Mouse (Mus musculus) CH12.LX (cell line): ENCODE measurements around the gene Ifit2. TPM values are rescaled to one million over a fixed set of nuclear protein-coding genes. Genes with fewer than 3 reads are reported as not detected.

Experiments
- DNase-seq: peaks from one replicate; pipeline ENCODE4 v3.0.0-alpha.2; 2013; ENCODE audit errors: extremely low read depth
- H3K27ac ChIP-seq: 2 replicates; pipeline ENCODE4 v1.5.1; 2012; ENCODE audit warnings: low read depth, mild to moderate bottlenecking, control low read depth, moderate library complexity; ENCODE audit not compliant: insufficient read depth
- H3K27me3 ChIP-seq: replicated peaks from 2 replicates; pipeline ENCODE3; 2012; ENCODE audit warnings: inconsistent platforms
- H3K36me3 ChIP-seq, 2 experiments: replicated peaks in 1 of 2; 2 replicates each; pipeline versions ENCODE3 to v1.6.1; 2012; ENCODE audit warnings: inconsistent platforms in 1 of 2, low read length in 1 of 2, mild to moderate bottlenecking in 1 of 2, mixed read lengths in 1 of 2, moderate library complexity in 1 of 2; ENCODE audit not compliant: control insufficient read depth in 1 of 2, insufficient read depth in 1 of 2
- H3K4me1 ChIP-seq, 2 experiments: 2 replicates each; pipeline ENCODE4 v1.6.1; 2012; ENCODE audit warnings: inconsistent platforms in 1 of 2, moderate library complexity in 1 of 2; ENCODE audit not compliant: insufficient read depth in 2 of 2, control insufficient read depth in 1 of 2
- H3K4me2 ChIP-seq: 2 replicates; pipeline ENCODE4 v1.6.1; 2012; ENCODE audit warnings: low read depth, mild to moderate bottlenecking, control low read depth; ENCODE audit not compliant: poor library complexity, insufficient read depth, severe bottlenecking
- H3K4me3 ChIP-seq, 3 experiments: fragments of 150-350 bp in 1 of 3; sonication (generic) in 1 of 3; replicated peaks in 1 of 3; 2 replicates each; pipeline versions ENCODE3 to v1.5.1; 2011 to 2012; ENCODE audit warnings: low read depth in 2 of 3, low read length in 2 of 3, mild to moderate bottlenecking in 2 of 3, moderate library complexity in 2 of 3, control low read depth in 1 of 3, improper control_type of control experiment in 1 of 3, inconsistent platforms in 1 of 3, mixed read lengths in 1 of 3; ENCODE audit not compliant: poor library complexity in 1 of 3
- H3K79me2 ChIP-seq: replicated peaks from 2 replicates; pipeline ENCODE4 v1.6.1; 2012; ENCODE audit warnings: mild to moderate bottlenecking, moderate library complexity; ENCODE audit not compliant: control insufficient read depth, poor library complexity, insufficient read depth, severe bottlenecking; ENCODE audit errors: extremely low read depth
- H3K9ac ChIP-seq: 2 replicates; pipeline ENCODE4 v1.6.1; 2012; ENCODE audit warnings: low read depth, mild to moderate bottlenecking, control low read depth, moderate library complexity; ENCODE audit not compliant: insufficient read depth
- H3K9me3 ChIP-seq: replicated peaks from 2 replicates; pipeline ENCODE3; 2012; ENCODE audit warnings: low read length, inconsistent platforms, mixed read lengths
- BHLHE40 ChIP-seq: IDR thresholded peaks from 2 replicates; pipeline ENCODE4 v1.6.1; 2011; ENCODE audit warnings: mild to moderate bottlenecking, low read depth, low read length, improper control_type of control experiment
- CHD2 ChIP-seq: IDR thresholded peaks from 2 replicates; pipeline ENCODE4 v1.6.1; 2011; ENCODE audit warnings: low read length, improper control_type of control experiment
- CTCF ChIP-seq, 2 experiments: IDR thresholded peaks in 1 of 2; conservative IDR thresholded peaks in 1 of 2; 2 replicates each; pipeline ENCODE4 v1.5.1; 2011 to 2012; ENCODE audit warnings: low read depth in 2 of 2, low read length in 2 of 2, improper control_type of control experiment in 1 of 2, inconsistent platforms in 1 of 2, mild to moderate bottlenecking in 1 of 2, moderate library complexity in 1 of 2
- E2F4 ChIP-seq: IDR thresholded peaks from 2 replicates; pipeline ENCODE4 v1.6.1; 2011; ENCODE audit warnings: low read depth, low read length, improper control_type of control experiment; ENCODE audit not compliant: insufficient replicate concordance
- EP300 ChIP-seq: IDR thresholded peaks from 2 replicates; pipeline ENCODE4 v1.6.1; 2011; ENCODE audit warnings: low read length, improper control_type of control experiment
- HCFC1 ChIP-seq: IDR thresholded peaks from 2 replicates; pipeline ENCODE4 v1.6.1; 2012; ENCODE audit warnings: low read depth, mild to moderate bottlenecking, inconsistent platforms, low read length, improper control_type of control experiment
- JUN ChIP-seq: IDR thresholded peaks from 2 replicates; pipeline ENCODE4 v1.6.1; 2011; ENCODE audit warnings: low read depth, mild to moderate bottlenecking, low read length, improper control_type of control experiment, moderate library complexity; ENCODE audit not compliant: insufficient read depth
- JUND ChIP-seq: conservative IDR thresholded peaks from 2 replicates; pipeline ENCODE4 v1.6.1; 2011; ENCODE audit warnings: low read depth, low read length, improper control_type of control experiment
- MAFK ChIP-seq: IDR thresholded peaks from 2 replicates; pipeline ENCODE4 v1.6.1; 2011; ENCODE audit warnings: low read length, improper control_type of control experiment; ENCODE audit not compliant: insufficient replicate concordance
- MAZ ChIP-seq: IDR thresholded peaks from 2 replicates; pipeline ENCODE4 v1.6.1; 2012; ENCODE audit warnings: low read depth, mild to moderate bottlenecking, inconsistent platforms, low read length, improper control_type of control experiment, moderate library complexity
- MEF2A ChIP-seq: IDR thresholded peaks from 2 replicates; pipeline ENCODE4 v1.6.1; 2014; ENCODE audit warnings: low read depth, mild to moderate bottlenecking, inconsistent platforms, low read length, improper control_type of control experiment, borderline replicate concordance
- MXI1 ChIP-seq: IDR thresholded peaks from 2 replicates; pipeline ENCODE4 v1.6.1; 2011; ENCODE audit warnings: mild to moderate bottlenecking, low read depth, low read length, improper control_type of control experiment
- NELFE ChIP-seq: IDR thresholded peaks from 2 replicates; pipeline ENCODE4 v1.6.1; 2011; ENCODE audit warnings: low read depth, low read length, improper control_type of control experiment
- NRF1 ChIP-seq: IDR thresholded peaks from 2 replicates; pipeline ENCODE4 v1.6.1; 2014; ENCODE audit warnings: low read depth, mild to moderate bottlenecking, inconsistent platforms, low read length, improper control_type of control experiment, moderate library complexity
- POLR2A ChIP-seq: IDR thresholded peaks from 2 replicates; pipeline ENCODE4 v1.6.1; 2011; ENCODE audit warnings: low read depth, mild to moderate bottlenecking, improper control_type of control experiment, low read length
- POLR2AphosphoS2 ChIP-seq: IDR thresholded peaks from 2 replicates; pipeline ENCODE4 v1.6.1; 2011; ENCODE audit warnings: low read depth, low read length, improper control_type of control experiment
- RAD21 ChIP-seq: IDR thresholded peaks from 2 replicates; pipeline ENCODE4 v1.6.1; 2011; ENCODE audit warnings: low read depth, mild to moderate bottlenecking, low read length, improper control_type of control experiment, moderate library complexity
- SMC3 ChIP-seq: IDR thresholded peaks from 2 replicates; pipeline ENCODE4 v1.6.1; 2011; ENCODE audit warnings: low read depth, low read length, improper control_type of control experiment
- TCF12 ChIP-seq: IDR thresholded peaks from 2 replicates; pipeline ENCODE4 v1.6.1; 2014; ENCODE audit warnings: low read depth, mild to moderate bottlenecking, inconsistent platforms, low read length, improper control_type of control experiment
- UBTF ChIP-seq: IDR thresholded peaks from 2 replicates; pipeline ENCODE4 v1.6.1; 2012; ENCODE audit warnings: low read depth, mild to moderate bottlenecking, inconsistent platforms, low read length, improper control_type of control experiment, moderate library complexity
- USF2 ChIP-seq: conservative IDR thresholded peaks from 2 replicates; pipeline ENCODE4 v1.6.1; 2011; ENCODE audit warnings: low read depth, low read length, improper control_type of control experiment
- ZC3H11A ChIP-seq: IDR thresholded peaks from 2 replicates; pipeline ENCODE4 v1.6.1; 2012; ENCODE audit warnings: low read depth, mild to moderate bottlenecking, inconsistent platforms, low read length, improper control_type of control experiment
- ZNF384 ChIP-seq: IDR thresholded peaks from 2 replicates; pipeline ENCODE4 v1.6.1; 2012; ENCODE audit warnings: low read depth, low read length, improper control_type of control experiment, inconsistent platforms
- dilution Hi-C: fragments of 300-500 bp; cut with MboI; formaldehyde crosslinking; loops from 2 replicates; pipeline ENCODE4 v1.14.3; 2020; ENCODE audit warnings: low sequenced_read_pairs; ENCODE audit not compliant: extremely low pct_unique_long_range_greater_than_20kb, extremely low pct_ligation_motif_present
- in situ Hi-C: fragments of 300-500 bp; cut with MboI; formaldehyde crosslinking; loops from 3 replicates; pipeline ENCODE4 v1.14.3; 2019; ENCODE audit warnings: low sequenced_read_pairs, low pct_ligation_motif_present, low pct_unique_long_range_greater_than_20kb, mixed read lengths
- polyA plus RNA-seq: library from polyadenylated mRNA; unstranded; fragments of >175 nt; gene quantifications from 2 replicates; pipeline ENCODE4 v1.2.1, GENCODE M21; 2012; ENCODE audit warnings: low read depth; ENCODE audit not compliant: insufficient read length
- total RNA-seq, 2 experiments: library from RNA; depleted of rRNA; stranded (reverse); fragments of 300-350 nt in 1 of 2; fragments of >200 nt in 1 of 2; gene quantifications; 2 replicates each; pipeline ENCODE4 v1.2.3; 2012 to 2014

The Ifit2 gene
- total and polyA plus RNA-seq, 3 experiments, result 0.72 to 8.8 (median 5.7) TPM

DNA sequence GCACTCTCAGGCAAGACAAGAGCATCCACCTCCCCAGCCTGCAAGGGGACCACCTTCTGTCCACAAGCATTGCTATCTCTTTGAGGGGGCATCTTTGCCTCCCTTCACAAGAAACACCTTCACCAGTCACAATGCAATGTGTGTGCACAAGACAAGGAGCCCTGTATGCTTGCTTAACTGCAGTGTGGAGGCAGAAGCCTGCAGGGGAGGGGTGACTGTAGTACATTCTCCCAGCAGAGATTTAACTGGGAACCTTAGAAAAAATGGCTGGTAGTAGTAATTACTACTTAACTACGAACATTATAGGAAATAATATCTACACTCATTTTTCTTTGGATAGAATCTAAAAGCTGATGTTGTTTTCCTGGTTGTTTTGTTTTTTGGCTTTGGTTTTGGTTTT is 28.5 kb upstream of the Ifit2 start:
- H3K36me3 ChIP-seq, result peaks cover 2 to 46% of the 10 kb centered on the region in 2 experiments
- H3K9ac ChIP-seq, result no peak overlapping the region
- H3K27ac ChIP-seq, result no peak overlapping the region
- H3K27me3 ChIP-seq, result no peaks in the 10 kb centered on the region
- in situ Hi-C loops, result no loop called here
- no peak overlapping the region for H3K4me2 ChIP-seq
- no peak overlapping the region for H3K4me3 ChIP-seq
- peak; percentile 23; the same call in 1 of the 2 replicates for TF ChIP-seq ZNF384
- no peak for TF ChIP-seq MAZ
- peaks cover 8 to 59% of the 10 kb centered on the region in 2 experiments for H3K4me1 ChIP-seq
- no peaks in the 10 kb centered on the region for H3K79me2 ChIP-seq
- H3K9me3 ChIP-seq, result no peaks in the 10 kb centered on the region
- peak; percentile 13 for DNase-seq
- dilution Hi-C loops, result no loop called here

DNA sequence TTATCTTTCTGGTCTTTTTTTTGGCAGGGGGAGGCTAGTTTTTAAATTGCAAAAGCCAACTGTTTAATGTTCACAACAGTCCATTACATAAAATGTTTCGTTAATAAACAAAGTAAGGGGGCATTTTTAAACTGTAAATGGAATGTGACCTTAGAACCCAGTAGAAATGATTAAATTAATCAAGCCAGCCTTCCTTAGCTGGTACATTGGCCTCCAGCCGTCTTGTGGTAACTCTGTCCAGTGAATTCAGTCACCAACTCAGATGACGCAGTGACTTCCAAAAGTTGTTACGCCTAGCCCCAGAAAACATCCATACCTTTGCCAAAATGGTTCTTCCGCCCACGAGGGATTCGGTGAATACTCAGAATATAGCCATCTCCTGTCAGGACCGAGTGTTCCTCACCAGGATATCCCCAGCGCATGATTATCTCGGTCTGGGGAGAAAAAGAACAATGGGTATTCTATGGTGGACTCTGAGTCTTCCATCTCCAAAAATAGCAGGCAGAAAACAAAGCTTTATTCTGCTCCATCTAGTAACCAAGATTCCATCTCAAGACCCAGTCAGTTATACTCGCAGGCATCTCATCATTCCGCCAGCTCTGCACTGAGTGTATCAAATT is 27.3 kb upstream of the Ifit2 start:
- Histone ChIP-seq H3K9me3 (no peaks in the 10 kb centered on the region), H3K9ac (no peak overlapping the region), H3K27ac (no peak overlapping the region), H3K36me3 (peaks cover 2 to 37% of the 10 kb centered on the region in 2 experiments), H3K27me3 (no peaks in the 10 kb centered on the region), H3K4me1 (peaks cover 8 to 59% of the 10 kb centered on the region in 2 experiments), H3K4me3 (no peak overlapping the region), H3K4me2 (no peak overlapping the region), H3K79me2 (no peaks in the 10 kb centered on the region)
- in situ Hi-C loops (no loop called here), dilution Hi-C loops (no loop called here)
- TF ChIP-seq HCFC1, result no peak
- TF ChIP-seq TCF12, result no peak
- TF ChIP-seq E2F4, result no peak
- TF ChIP-seq MEF2A, result no peak
- no peak for TF ChIP-seq CTCF (conservative IDR thresholded peaks at IDR 0.05 in 1 of 2, IDR thresholded peaks at IDR 0.05 in 1 of 2; ENCODE audit: low read depth in 2 of 2, low read length in 2 of 2)
- TF ChIP-seq EP300, result no peak
- TF ChIP-seq SMC3, result no peak
- TF ChIP-seq BHLHE40, result no peak
- TF ChIP-seq UBTF, result no peak
- TF ChIP-seq MAZ, result no peak
- no peak for TF ChIP-seq NRF1
- no peak for TF ChIP-seq NELFE
- no peak for TF ChIP-seq USF2
- DNase-seq, result no peak

DNA sequence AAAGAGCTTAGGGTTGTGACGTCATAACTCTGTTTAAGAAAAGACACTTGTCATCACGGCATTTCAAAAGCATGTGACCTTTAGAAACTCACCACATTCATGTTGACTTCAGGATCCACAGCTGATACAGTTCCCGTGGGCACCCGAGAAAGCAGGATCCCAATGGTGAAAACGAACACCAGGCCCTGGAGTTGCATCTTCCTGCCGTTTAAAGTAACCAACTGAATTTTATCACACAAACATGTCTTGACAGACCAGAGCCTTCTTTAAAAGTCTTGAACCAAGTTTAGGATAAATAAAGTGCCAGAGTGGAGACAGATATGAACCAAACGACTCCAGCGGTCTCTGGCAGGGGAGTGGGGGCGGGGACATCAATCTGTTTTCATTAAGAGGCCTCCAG is 25.8 kb upstream of the Ifit2 start:
- Histone ChIP-seq H3K36me3 (peaks cover 2 to 25% of the 10 kb centered on the region in 2 experiments), H3K4me3 (no peak overlapping the region), H3K27ac (no peak overlapping the region), H3K27me3 (no peaks in the 10 kb centered on the region), H3K4me2 (no peak overlapping the region), H3K9me3 (no peaks in the 10 kb centered on the region), H3K4me1 (peaks cover 8 to 52% of the 10 kb centered on the region in 2 experiments), H3K79me2 (no peaks in the 10 kb centered on the region), H3K9ac (no peak overlapping the region)
- TF ChIP-seq MAZ, result no peak
- no peak for TF ChIP-seq ZC3H11A
- no peak for TF ChIP-seq MEF2A
- TF ChIP-seq POLR2AphosphoS2, result no peak
- no peak for TF ChIP-seq JUN
- TF ChIP-seq BHLHE40, result no peak
- no peak for TF ChIP-seq RAD21
- no peak for TF ChIP-seq NELFE
- TF ChIP-seq JUND, result no peak
- no peak for TF ChIP-seq MAFK
- no peak for TF ChIP-seq POLR2A
- TF ChIP-seq CHD2, result no peak
- TF ChIP-seq UBTF, result no peak
- TF ChIP-seq MXI1, result no peak
- dilution Hi-C loops, result no loop called here
- no peak for DNase-seq
- in situ Hi-C loops, result no loop called here
